Mouse (Mus musculus) layer of hippocampus, postnatal 36 days (tissue): Measurements from ENCODE around the gene Hnrnpdl. TPM values are rescaled to one million over a fixed set of nuclear protein-coding genes. Genes with fewer than 3 reads are reported as not detected.

Experiments
- DNase-seq, 2 experiments: peaks; one replicate each; pipeline ENCODE4 v3.0.0; 2022
- total RNA-seq, 2 experiments: library from RNA; stranded (reverse); gene quantifications; 2 replicates each; pipeline ENCODE4 v1.2.3; 2021

Gene Hnrnpdl
- total RNA-seq, 2 experiments from 2014 or later: 182 to 190 TPM

- DNase-seq: no peak
Measured at GRCm38 (mm10) chr5:100005431-100005830, 34.0 kb downstream of the Hnrnpdl start.

- no peak for DNase-seq
Measured at GRCm38 (mm10) chr5:100003895-100004294, 35.6 kb downstream of the Hnrnpdl start.

DNA sequence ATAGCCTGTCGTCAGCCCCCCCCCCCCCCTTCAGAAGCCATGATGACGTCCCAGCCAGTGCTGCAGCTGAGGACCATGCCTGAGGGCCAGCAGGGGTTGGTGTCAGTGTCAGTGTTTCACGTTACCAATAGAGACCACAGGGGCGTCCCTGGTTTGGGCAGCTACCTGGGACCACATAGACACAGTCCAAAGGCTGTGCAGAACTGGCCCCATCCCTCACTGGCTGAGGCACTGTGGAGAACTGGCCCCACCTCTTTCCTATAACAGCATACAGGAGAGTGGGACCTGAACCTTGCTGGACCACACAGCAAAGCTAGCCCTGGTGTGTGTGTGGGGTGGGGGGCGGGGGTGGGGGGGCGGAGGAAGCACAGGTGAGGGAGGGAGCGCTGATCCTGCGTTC lies 39.0 kb downstream of the Hnrnpdl start:
- no peak for DNase-seq

DNA sequence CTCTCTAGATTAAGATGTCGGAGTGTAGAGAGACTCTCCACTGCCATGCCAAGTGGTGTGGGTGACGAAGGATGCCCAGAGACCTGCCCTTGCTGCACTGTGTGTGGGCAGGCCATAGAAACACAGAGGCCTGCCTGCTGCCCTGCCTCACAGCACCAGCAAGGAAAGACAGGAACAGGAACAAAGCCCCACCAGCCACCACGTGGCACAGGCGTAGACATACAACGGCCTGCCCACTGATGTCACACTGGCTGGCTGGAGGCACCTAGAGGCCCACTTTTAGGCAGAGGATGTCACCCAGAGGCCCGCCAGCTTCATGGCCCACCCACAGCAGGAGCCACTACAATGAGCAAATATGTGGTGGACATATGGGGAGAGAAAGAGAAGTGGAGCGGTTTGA lies 39.4 kb downstream of the Hnrnpdl start:
- DNase-seq: no peak

DNA sequence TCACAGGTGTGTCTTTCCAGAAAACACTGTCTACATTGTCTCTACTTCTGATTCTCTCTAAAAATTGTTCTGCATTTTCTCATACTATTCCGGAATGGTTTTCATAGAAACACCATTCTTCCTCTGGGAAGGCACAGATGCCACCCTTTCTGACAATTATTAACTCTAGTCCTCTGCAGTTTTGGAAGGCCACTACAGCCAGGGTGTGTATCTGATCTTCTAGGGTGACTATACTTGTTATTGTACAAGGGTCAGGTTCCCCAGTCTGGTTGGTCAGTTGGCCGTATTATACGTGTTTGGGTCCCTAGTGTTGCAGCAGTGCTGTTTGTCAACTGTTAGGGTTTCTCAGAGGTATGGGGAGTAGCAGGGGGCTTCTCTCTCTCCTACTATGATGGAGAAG lies 44.8 kb downstream of the Hnrnpdl start:
- no peak for DNase-seq

GRCm38 (mm10) chr5:99994166-99994565 lies 45.3 kb downstream of the Hnrnpdl start:
- DNase-seq: no peak

Other genes starting within 250 kb of the Hnrnpdl start
- 1 to 10 TPM; 1.0 to 1.3 TPM for gene Vamp9, start 133.4 kb downstream of the Hnrnpdl start, total RNA-seq
- gene Hnrnpd, start 60.7 kb downstream of the Hnrnpdl start, total RNA-seq: 100 to 1,000 TPM; 205 to 208 TPM
- gene 4930524J08Rik, start 60.6 kb downstream of the Hnrnpdl start, total RNA-seq: 1 to 10 TPM; 1.9 to 2.3 TPM
- 10 to 100 TPM; 53.8 to 56.6 TPM for gene Enoph1, start 321 bp upstream of the Hnrnpdl start, total RNA-seq
- gene Tmem150c, start 120.1 kb upstream of the Hnrnpdl start, total RNA-seq: 10 to 100 TPM; 77.4 to 83.2 TPM